Mouse (Mus musculus): ENCODE results near the gene Pgbd1.
"Not testable (repeated sequence)": the region's sequence is repeated elsewhere in the genome, so short reads cannot be mapped to it uniquely, and the experiment has no call there.

The Pgbd1 gene

DNA sequence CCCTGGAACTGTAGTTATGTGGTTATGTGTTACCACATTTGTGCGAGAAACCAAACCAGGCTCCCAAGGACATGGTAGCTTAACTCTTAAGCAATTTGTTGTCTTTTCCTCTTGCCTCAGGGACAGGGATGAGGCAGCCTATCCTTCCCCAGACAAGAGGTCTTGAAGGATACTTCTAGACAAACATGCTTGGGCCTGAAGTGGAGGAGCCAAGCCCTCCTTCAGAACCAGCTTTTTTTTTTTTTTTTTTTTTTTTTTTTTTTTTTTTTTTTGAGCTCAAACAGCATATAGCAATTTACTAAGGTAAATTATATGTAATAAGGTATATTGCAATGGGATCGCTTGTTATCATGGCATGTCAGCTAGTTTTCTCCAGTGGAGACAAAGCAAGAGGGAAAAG, 25.1 kb downstream of the Pgbd1 start:
- DNase-seq (ENCODE audit: low spot score), result no peak

GRCm38 (mm10) chr13:21415266-21415665, 25.6 kb downstream of the Pgbd1 start:
- no peak for DNase-seq (ENCODE audit: low spot score)

DNA sequence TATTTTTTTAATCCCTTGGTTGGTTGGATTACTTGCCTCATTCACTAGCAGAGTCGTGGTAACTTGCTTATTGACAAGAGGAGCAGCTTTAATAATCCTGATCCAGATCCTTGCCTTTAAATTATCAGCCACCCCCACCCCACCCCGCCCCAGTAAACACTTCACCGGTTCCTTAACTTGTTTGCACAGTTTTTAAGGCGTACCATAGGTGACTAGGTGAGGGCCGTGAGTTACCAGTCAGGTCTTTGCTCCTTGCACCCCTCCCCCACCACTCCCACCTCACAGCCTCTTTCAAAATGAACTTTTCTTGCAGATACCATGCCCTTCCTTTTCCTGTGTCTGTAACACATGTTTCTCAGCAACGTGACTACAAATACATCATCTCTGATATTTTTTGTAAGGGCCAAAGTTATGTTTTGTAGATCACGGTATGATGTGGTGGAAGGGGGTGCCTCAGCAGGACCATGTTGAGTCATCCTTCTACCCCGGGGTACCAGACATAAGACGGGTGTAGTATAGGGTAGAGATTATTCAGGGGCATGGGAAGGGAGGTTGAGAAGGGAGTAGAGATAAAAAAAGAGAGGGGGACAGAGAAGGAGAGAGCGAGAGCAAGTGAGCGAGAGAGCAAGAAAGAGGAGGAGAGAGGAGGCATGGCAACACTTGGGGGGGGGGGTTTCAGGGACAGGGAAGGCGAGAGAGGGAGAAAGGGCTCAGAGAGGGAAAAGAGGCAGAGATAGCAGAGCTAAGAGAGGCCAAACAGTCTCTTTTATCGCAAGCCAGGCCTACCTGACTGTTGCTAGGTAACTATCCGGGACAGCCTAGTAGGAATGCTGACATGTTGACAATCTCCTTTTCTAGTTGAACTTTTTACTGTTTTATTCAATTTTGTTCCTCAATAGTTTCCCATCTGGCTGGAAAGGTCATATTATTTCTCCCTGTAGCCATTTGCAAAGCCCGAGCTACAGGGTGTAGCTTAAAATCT, 26.3 kb downstream of the Pgbd1 start:
- DNase-seq (ENCODE audit: low spot score), result no peak

DNA sequence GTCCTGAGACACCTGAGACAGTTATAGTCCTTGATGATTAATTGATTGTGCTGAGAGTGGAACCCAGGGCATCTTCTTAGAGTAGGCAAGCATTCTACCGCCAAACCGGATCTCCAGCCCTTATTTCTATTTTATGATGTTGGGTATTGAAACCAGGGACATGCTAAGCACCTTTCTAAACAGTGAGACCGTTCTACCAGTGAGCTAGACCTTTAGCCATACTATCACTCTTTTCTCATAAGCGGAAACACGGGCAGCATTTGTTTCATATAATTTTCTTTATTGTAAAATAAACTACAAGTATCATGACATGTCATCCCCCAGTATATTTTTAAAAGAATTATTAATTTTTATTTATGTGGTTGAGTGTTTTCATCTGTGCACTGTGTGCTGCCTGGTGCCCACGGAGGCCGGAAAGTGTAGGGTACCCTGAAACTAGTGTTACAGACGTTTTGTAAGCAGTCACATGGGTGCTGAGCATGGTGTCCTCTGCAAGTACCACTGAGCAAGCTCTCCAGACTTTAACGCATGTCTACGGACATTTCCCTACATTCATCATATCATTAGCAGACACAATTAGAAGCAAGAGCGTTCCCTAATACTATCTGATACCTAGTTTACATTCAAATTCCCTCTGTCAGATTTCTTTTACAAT, 31.9 kb downstream of the Pgbd1 start:
- no peak for DNase-seq (ENCODE audit: low spot score)

DNA sequence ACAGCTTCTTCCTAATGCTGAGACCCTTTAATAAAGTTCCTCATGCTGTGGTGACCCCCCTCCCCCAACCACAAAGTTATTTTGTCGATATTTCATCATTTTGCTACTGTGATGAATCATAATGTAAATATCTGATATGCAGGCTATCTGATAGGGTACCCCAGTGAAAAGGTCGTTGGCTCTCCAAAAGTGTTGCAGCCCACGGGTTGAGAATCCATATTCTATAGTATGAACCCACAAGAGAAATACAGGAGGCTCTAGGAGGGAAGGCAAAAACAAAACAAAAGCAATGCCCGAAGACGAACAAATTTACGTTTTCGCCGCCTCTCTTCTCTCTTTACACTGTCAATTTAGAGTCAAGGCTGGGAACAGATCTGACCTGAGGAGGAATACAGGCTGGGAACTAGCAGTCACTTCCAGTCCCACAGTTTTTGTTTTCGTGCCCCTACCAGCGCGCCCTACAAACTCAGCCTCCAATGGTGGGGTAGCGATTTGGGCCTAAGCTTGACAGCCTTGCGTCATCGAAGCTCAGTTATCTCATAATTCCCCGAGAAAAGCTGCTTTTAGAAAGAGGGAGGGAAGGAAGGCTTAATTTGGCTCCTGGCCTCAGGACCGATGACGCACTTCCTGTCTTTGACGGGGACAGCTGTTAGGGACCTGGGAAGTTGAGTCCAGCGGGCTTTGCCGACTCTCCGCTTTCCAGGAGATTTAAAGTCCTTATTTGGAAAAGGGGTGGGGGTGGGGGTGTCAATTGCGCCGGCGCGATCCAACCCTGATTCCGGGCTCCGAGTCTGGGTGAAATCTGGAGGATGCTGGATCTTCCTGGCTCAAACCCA, 32.7 kb downstream of the Pgbd1 start:
- peak; percentile 29 for DNase-seq (ENCODE audit: low spot score)

- DNase-seq (ENCODE audit: low spot score), result no peak
These were observed 33.5 kb downstream of the Pgbd1 start for GRCm38 (mm10) chr13:21407341-21407740.

GRCm38 (mm10) chr13:21402848-21403247, 38.0 kb downstream of the Pgbd1 start:
- no peak for DNase-seq (ENCODE audit: low spot score)

GRCm38 (mm10) chr13:21402287-21402846, 38.5 kb downstream of the Pgbd1 start, which contains the start of gene Zkscan3:
Gene Zkscan3, minus strand, starts transcription at chr13:21402755.
- DNase-seq (ENCODE audit: low spot score), result peak; percentile 76

DNA sequence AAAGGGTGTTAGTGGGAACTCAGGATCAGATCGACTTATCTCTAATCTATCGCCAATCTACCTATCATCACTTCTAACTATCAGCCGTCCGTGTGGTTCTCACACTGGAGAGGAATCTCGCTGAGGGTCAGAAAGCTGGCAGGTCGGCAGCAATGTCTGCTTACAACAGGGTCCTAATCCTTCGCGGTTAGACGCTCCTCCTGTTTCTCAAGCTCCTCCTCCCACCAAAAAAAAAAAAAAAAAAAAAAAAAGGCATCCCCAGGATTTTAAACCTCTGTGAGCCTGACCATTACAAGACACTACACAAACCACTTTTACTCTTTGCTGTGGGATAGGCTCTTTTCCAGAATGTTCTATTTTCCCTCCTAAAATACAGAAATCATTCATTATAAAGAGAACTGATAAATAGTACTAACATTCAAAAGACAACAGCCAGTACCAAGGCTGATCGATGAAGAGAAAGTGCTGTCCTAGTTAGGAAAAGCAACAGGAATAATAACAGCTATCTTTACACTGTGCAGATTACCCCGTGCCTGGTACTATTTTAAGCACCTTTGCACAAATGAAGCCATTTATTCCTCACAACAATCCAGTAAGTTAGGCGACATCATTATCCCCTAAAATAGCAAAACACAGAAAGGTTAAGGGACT, 39.1 kb downstream of the Pgbd1 start:
- no peak for DNase-seq (ENCODE audit: low spot score)

- no peak for DNase-seq (ENCODE audit: low spot score)
These were observed 39.7 kb downstream of the Pgbd1 start for GRCm38 (mm10) chr13:21401166-21401565.

DNA sequence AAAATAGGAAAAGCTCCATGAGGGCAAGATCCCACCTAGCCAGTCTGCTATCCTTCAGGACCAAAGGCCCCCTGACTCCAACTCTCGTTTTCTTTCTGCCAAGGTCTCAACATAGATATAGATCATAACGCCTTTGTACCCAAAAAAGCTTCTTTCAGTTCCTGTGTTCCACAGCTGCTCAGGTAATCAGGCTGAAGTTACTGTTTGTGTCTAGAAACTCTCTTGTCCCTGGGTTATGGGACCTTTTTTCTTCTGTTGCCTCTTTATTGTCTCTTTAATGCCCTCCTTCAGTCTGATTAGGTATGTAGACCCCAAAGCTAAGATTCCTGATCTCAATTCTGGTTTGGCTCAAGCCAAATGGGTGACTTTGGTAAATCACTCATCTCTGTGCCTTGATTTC, 43.4 kb downstream of the Pgbd1 start:
- DNase-seq (ENCODE audit: low spot score), result no peak

DNA sequence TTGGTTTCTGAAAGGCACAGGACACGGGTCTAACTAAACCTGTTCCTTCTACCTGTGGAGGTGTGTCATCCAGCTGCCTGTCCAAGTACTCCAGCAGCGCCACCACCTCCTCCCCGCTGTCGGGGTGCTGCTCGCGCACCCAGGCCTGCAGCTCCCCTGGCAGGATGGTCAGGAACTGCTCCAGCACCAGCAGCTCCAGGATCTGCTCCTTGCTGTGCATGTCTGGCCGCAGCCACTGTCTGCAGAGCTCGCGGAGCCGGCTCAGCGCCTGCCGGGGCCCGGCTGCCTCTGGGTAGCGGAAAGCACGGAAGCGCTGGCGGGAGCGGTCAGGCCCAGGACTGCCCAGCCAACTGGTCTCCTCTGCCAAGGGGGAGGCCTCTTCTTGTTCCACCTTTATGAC, 44.8 kb downstream of the Pgbd1 start:
- DNase-seq (ENCODE audit: low spot score), result not testable (repeated sequence)

- no peak for DNase-seq (ENCODE audit: low spot score)
These were observed 45.2 kb downstream of the Pgbd1 start for GRCm38 (mm10) chr13:21395623-21396022.

GRCm38 (mm10) chr13:21395211-21395610, 45.6 kb downstream of the Pgbd1 start:
- no peak for DNase-seq (ENCODE audit: low spot score)

DNA sequence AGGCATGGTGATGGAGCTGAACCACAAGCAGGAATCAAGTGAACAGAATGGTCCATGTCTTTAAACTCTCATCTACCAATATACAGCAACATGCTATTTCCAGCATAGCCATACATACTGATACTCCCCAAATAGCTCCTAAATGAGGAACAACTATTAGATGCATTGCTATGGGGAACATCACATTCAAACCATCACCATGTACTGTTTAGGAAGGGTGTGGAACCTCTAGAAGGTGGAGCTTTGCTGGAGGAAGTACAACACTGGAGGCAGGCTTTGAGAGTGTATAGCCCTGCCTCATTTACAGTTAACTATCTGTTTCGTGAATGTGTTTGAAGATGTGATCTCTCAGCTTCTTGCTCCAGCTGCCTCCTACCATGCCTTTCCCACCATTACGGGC, 63.1 kb downstream of the Pgbd1 start:
- no peak for DNase-seq (ENCODE audit: low spot score)

DNA sequence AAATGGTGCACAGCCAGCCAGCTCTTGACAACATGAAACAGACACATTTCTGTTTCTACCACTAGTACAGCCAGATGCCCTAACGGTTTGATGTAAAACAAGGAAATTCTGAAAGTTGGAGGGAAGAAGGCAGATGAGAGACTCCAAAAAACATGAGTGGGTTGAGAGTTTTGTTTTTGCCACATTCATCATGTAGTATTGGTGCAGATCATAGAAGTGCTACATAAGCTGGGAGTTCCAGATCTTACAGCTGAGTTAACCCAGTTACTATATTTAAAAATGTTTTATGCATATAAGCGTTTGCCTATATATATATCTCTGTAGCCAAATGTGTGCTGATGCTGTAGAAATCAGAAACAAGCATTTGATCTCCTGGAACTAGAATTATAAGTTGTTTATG, 68.2 kb downstream of the Pgbd1 start:
- DNase-seq (ENCODE audit: low spot score), result no peak
